Mouse (Mus musculus): ENCODE measurements around the gene Gm11168.
"Not testable (repeated sequence)": the region's sequence is repeated elsewhere in the genome, so short reads cannot be mapped to it uniquely, and the experiment has no call there.

Gm11168 gene

GRCm38 (mm10) chr9:3025653-3026052 lies 22.5 kb downstream of the Gm11168 start:
- not testable (repeated sequence) for DNase-seq (ENCODE audit: low read depth, low spot score)

DNA sequence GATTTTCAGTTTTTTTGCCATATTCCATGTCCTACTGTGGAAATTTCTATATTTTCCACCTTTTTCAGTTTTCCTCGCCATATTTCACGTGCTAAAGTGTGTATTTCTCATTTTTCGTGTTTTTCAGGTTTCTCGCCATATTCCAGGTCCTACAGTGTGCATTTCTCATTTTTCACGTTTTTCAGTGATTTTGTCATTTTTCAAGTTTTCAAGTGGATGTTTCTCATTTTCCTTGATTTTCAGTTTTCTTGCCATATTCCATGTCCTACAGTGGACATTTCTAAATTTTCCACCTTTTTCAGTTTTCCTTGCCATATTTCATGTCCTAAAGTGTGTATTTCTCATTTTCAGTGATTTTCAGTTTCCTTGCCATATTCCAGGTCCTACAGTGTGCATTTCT lies 23.0 kb downstream of the Gm11168 start:
- DNase-seq (ENCODE audit: low read depth, low spot score): not testable (repeated sequence)

GRCm38 (mm10) chr9:3026741-3027140 lies 23.6 kb downstream of the Gm11168 start:
- DNase-seq (ENCODE audit: low read depth, low spot score): not testable (repeated sequence)

GRCm38 (mm10) chr9:3027200-3027599 lies 24.1 kb downstream of the Gm11168 start:
- peak; percentile 47 for DNase-seq (ENCODE audit: low read depth, low spot score)

DNA sequence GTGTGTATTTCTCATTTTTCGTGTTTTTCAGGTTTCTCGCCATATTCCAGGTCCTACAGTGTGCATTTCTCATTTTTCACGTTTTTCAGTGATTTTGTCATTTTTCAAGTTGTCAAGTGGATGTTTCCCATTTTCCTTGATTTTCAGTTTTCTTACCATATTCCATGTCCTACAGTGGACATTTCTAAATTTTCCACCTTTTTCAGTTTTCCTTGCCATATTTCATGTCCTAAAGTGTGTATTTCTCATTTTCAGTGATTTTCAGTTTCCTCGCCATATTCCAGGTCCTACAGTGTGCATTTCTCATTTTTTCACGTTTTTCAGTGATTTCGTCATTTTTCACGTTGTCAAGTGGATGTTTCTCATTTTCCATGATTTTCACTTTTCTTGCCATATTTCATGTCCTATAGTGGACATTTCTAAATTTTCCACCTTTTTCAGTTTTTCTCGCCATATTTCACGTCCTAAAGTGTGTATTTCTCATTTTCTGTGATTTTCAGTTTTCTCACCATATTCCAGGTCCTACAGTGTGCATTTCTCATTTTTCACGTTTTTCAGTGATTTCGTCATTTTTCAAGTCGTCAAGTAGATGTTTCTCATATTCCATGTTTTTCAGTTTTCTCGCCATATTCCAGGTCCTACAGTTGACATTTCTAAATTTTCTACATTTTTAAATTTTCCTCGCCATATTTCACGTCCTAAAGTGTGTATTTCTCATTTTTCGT lies 26.3 kb downstream of the Gm11168 start:
- DNase-seq (ENCODE audit: low read depth, low spot score): not testable (repeated sequence)

DNA sequence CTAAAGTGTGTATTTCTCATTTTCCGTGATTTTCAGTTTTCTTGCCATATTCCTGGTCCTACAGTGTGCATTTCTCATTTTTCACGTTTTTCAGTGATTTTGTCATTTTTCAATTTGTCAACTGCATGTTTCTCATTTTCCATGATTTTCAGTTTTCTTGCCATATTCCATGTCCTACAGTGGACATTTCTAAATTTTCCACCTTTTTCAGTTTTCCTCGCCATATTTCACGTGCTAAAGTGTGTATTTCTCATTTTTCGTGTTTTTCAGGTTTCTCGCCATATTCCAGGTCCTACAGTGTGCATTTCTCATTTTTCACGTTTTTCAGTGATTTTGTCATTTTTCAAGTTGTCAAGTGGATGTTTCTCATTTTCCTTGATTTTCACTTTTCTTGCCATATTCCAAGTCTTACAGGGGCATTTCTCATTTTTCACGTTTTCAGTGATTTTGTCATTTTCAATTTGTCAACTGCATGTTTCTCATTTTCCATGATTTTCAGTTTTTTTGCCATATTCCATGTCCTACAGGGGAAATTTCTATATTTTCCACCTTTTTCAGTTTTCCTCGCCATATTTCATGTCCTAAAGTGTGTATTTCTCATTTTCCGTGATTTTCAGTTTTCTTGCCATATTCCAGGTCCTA lies 27.7 kb downstream of the Gm11168 start:
- DNase-seq (ENCODE audit: low read depth, low spot score): peak; percentile 80

GRCm38 (mm10) chr9:3034299-3034698 lies 31.2 kb downstream of the Gm11168 start, which contains the start of gene Gm17535:
Gene Gm17535, plus strand, starts transcription at chr9:3034599.
- DNase-seq (ENCODE audit: low read depth, low spot score): not testable (repeated sequence)

DNA sequence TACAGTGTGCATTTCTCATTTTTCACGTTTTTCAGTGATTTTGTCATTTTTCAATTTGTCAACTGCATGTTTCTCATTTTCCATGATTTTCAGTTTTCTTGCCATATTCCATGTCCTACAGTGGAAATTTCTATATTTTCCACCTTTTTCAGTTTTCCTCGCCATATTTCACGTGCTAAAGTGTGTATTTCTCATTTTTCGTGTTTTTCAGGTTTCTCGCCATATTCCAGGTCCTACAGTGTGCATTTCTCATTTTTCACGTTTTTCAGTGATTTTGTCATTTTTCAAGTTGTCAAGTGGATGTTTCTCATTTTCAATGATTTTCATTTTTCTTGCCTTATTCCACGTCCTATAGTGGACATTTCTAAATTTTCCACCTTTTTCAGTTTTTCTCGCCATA lies 33.4 kb downstream of the Gm11168 start, which contains the start of gene Gm10715:
TSS of gene Gm10715 (plus strand) at position 301 of the 400 bp plus-strand sequence.
- not testable (repeated sequence) for DNase-seq (ENCODE audit: low read depth, low spot score)

GRCm38 (mm10) chr9:3038161-3038560 lies 35.0 kb downstream of the Gm11168 start:
- peak; percentile 12 for DNase-seq (ENCODE audit: low read depth, low spot score)
